Mouse (Mus musculus): Measurements from ENCODE around the gene Exog. TPM values are rescaled to one million over a fixed set of nuclear protein-coding genes. Genes with fewer than 3 reads are reported as not detected.

Exog gene
- total RNA-seq (2023), result 1.3 and 2.9 TPM in 2 replicates

DNA sequence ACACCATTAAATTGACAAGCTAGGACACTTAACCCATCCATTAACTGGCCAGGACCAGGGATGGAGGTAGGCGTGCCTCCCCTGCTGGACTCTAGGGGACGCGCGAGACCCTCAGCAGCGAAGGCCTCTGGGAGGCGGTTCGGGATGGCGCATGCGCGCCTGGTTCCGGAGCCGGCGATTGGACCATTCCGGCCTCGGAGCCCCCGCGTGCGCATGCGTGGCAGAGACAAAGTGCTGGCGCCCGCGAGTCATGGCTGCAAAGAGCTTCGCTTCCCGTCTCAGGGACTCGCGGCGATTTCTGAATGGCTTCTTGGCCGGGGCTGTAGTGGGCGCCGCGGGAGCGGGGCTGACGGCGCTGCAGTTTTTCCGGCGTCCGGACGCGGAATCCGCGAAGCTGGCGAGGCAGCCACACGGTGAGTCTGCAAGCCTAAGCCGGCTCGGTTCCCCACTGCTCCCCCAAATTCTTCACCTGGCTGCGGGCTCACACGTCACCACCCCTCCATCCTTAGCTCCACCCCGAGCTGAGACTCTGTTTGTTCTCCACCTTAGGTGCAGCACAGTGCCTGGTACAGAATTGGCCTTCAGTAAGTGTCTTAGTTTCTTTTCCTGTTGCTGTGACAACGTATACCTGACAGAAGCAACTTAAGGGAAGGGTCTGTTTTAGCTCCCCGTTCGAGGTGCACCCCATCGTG lies at the start of gene Exog:
TSS of gene Exog (plus strand) at position 206 of the 692 bp plus-strand sequence.

DNA sequence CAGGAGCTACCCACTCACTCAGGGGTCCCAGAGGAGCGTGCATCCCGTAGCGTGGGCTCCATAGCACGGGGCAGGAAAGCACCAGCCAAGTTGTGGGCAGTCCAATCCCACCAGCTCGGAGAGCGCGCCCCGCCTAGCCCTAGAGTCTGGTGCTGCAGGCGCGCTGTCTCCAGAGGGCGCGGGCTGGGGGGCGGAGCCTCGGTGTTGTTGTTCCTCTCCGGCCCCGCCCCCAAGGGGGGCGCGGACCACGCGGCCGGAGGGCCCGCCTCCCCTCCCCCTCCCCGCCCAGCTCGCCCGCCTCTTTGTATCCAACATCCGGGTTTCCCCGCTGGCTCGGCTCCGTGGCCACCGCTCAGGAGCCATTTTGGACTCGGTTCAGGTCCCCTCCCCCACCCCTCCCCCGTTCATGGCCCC lies 42.9 kb upstream of the Exog start, which contains the start of gene Acvr2b:
TSS of gene Acvr2b (plus strand) at position 318 of the 414 bp plus-strand sequence.

Other genes with a start within 250 kb of the Exog start
- gene Slc22a13, start 235.8 kb upstream of the Exog start, total RNA-seq (2023), result not detected in 2 replicates
- gene Oxsr1, start 122.5 kb upstream of the Exog start, total RNA-seq (2023), result 21.8 and 27.9 TPM in 2 replicates
- gene Acaa1a, start 105.3 kb upstream of the Exog start, total RNA-seq (2023), result 43.2 and 61.0 TPM in 2 replicates
- gene Myd88, start 103.5 kb upstream of the Exog start, total RNA-seq (2023), result 99.5 and 123 TPM in 2 replicates
- 0.98 and 1.1 TPM in 2 replicates for gene Xylb, start 87.6 kb upstream of the Exog start, total RNA-seq (2023)
- not detected in 2 replicates for gene Slc22a14, start 79.4 kb upstream of the Exog start, total RNA-seq (2023)
- gene Acvr2b, start 42.8 kb upstream of the Exog start, total RNA-seq (2023), result 0.86 and 1.1 TPM in 2 replicates
- not detected in 2 replicates for gene Scn5a, start 134.1 kb downstream of the Exog start, total RNA-seq (2023)